Mouse (Mus musculus): ENCODE measurements around the gene Usp4. TPM values are rescaled to one million over a fixed set of nuclear protein-coding genes. Genes with fewer than 3 reads are reported as not detected.

Usp4 gene
- total RNA-seq, 2 experiments from 2014 or later: 102 to 108 TPM

GRCm38 (mm10) chr9:108341139-108341475, 6.5 kb upstream of the Usp4 start:
- DNase-seq (ENCODE audit: extremely low spot score in 1 of 2, low spot score in 1 of 2): no peak

GRCm38 (mm10) chr9:108341801-108342200, 5.9 kb upstream of the Usp4 start:
- no peak for DNase-seq (ENCODE audit: extremely low spot score in 1 of 2, low spot score in 1 of 2)

DNA sequence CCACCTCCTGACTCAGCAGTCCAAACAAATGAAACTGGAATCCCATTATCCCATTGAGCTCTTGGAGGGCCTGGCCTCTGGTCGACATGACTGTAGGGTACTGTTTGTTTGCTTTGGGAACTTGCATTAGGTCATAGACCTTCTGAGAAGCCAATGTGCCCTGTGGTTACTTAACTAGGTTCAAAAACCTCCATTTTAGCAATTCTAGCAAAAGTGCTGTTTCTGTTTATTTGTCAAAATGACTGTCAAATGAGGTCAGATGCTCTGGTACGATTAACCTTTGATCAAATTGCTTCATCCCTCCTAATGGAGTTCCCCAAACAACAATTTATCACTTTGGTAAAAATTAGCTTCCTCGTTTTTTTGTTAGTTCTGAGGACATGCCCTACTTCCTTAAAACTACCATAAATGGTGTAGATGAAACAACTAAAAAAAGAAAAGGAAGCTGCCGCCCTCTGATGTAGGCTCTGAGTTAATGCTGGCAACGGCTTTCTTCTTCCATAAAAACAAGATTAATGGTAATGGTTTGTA, 5.3 kb upstream of the Usp4 start:
- DNase-seq (ENCODE audit: extremely low spot score in 1 of 2, low spot score in 1 of 2): no peak

DNA sequence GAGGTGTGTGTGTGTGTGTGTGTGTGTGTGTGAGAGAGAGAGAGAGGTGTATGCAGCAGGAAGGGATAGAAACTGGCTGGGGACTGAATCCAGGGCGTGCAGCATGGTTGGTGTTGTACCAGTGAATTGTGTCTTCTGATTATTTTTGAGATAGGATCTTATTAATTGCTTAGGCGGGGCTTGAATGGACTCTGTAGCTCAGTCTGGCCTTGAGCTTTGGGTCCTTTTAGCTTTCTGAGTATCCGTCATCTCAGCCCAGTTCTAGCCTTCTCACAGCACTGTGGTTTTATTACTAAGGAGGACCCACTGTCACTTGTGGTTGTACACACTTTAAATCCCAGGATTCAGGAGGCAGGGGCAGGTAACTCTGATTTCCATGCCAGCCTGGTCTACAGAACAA, 4.3 kb upstream of the Usp4 start:
- no peak for DNase-seq (ENCODE audit: extremely low spot score in 1 of 2, low spot score in 1 of 2)

GRCm38 (mm10) chr9:108343835-108344234, 3.8 kb upstream of the Usp4 start:
- DNase-seq (ENCODE audit: extremely low spot score in 1 of 2, low spot score in 1 of 2): no peak

DNA sequence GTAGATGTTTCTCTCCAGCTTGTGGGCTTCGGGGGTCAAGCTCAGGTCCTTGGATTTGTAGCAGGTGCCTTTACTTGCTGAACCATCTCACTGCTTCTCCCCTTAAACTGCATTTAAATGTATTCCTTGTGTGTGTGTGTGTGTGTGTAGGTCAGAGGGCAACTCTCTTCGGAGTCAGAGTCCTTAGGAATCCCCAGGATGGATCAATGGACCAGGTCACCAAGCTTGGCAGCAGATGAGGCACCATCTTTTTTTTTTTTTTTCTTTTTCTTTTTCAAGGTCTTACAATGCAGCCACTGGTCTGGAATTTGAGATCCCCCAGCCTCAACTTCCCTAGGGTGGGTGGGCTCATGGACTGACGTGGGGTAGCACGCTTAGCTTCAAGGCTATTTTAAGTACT, 3.2 kb upstream of the Usp4 start:
- no peak for DNase-seq (ENCODE audit: extremely low spot score in 1 of 2, low spot score in 1 of 2)

DNA sequence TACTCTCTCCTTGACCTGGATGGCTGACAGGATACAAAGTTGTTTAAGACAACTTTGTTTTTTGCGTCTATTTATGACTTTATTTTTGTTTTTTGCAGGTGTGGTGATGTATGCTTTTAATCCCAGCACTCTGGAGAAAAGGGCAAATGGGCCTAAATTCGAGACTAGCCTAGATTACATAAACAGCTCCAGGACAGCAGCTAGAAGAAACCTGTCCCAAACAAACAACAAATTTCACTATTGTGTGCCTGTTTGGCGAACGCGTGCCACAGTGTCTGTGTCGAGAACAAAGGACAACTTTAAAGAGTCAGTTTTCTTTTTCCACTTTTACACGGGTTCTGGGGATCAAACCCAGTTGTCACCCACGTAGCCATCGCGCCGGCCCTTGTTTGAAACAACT, 629 bp upstream of the Usp4 start:
- no peak for DNase-seq (ENCODE audit: extremely low spot score in 1 of 2, low spot score in 1 of 2)

GRCm38 (mm10) chr9:108348290-108348680, 632 bp downstream of the Usp4 start:
- DNase-seq (ENCODE audit: extremely low spot score in 1 of 2, low spot score in 1 of 2): no peak

- DNase-seq (ENCODE audit: extremely low spot score in 1 of 2, low spot score in 1 of 2): no peak
These were observed 2.1 kb downstream of the Usp4 start for GRCm38 (mm10) chr9:108349727-108350126.

GRCm38 (mm10) chr9:108378234-108378633, 30.6 kb downstream of the Usp4 start:
- DNase-seq (ENCODE audit: extremely low spot score in 1 of 2, low spot score in 1 of 2): no peak

GRCm38 (mm10) chr9:108378736-108379135, 31.1 kb downstream of the Usp4 start:
- DNase-seq (ENCODE audit: extremely low spot score in 1 of 2, low spot score in 1 of 2): no peak

DNA sequence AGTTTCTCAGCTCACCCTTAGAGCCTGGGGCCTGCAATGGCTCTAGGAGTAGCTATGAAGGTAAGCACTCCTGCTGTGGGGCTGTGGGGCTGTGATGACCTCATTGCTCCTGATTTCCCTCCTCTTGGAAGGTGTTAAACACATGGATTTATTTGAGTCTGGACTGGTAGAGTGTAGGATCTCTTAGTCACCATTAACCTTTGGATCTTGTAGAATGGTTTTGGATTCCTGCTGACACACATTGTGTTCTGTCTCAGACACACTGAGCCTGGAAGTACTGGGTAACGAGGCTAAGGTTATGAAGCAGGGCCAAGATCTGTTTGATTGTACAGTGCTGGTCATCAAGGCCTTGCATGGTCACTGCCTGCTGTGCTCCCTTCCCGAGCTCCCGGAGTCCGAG, 31.6 kb downstream of the Usp4 start:
- no peak for DNase-seq (ENCODE audit: extremely low spot score in 1 of 2, low spot score in 1 of 2)

- no peak for DNase-seq (ENCODE audit: extremely low spot score in 1 of 2, low spot score in 1 of 2)
These were observed 33.7 kb downstream of the Usp4 start for GRCm38 (mm10) chr9:108381382-108381781.

GRCm38 (mm10) chr9:108385006-108385405, 37.4 kb downstream of the Usp4 start:
- no peak for DNase-seq (ENCODE audit: extremely low spot score in 1 of 2, low spot score in 1 of 2)

GRCm38 (mm10) chr9:108386816-108387215, 39.2 kb downstream of the Usp4 start:
- DNase-seq (ENCODE audit: extremely low spot score in 1 of 2, low spot score in 1 of 2): no peak

- DNase-seq (ENCODE audit: extremely low spot score in 1 of 2, low spot score in 1 of 2): no peak
These were observed 40.9 kb downstream of the Usp4 start for GRCm38 (mm10) chr9:108388601-108389000.

DNA sequence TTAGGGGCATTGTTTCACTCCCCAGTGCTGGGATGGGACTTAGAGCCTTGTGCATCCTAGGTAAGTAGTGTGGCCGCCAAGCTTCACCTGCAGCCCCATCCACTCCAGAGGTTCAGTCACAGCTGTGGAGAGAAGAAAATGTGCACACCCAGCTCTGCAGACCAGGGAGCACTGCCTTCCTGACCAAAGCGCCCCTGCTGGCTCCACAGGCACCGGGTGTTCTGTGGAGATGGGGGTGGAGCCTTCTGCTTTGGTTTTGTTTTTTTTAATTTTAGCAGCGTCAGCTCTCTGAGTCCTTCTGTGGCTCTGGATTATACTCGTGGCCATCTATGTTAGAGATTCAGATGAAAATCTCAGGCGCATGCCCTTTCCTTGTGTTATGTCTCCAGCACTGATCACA, 41.6 kb downstream of the Usp4 start:
- DNase-seq (ENCODE audit: extremely low spot score in 1 of 2, low spot score in 1 of 2): no peak

DNA sequence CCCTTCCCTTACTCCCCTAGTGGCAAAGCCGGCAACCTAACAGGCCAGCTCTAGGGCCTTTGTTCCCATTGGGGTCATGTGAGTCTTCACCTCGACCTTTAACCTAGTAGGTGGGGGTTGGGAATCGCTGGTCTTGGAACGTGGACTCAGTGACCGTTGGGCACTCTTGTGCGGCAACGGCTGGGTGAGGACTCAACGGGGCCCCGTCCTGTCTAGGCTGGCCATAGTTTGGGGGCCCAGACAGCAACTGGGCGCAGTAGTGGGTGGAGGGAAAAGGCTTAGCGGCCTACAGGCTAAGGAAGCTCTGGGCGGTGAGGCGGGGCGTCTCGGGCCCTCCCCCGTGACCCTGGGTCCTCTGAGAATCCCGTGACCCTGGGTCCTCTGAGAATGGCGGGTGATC, 45.0 kb downstream of the Usp4 start, which contains the start of gene 1700102P08Rik:
Gene 1700102P08Rik (plus strand): TSS at position 130 of the 400 bp plus-strand sequence.
- DNase-seq (ENCODE audit: extremely low spot score in 1 of 2, low spot score in 1 of 2): no peak

GRCm38 (mm10) chr9:108394191-108394590, 46.5 kb downstream of the Usp4 start:
- no peak for DNase-seq (ENCODE audit: extremely low spot score in 1 of 2, low spot score in 1 of 2)

- no peak for DNase-seq (ENCODE audit: extremely low spot score in 1 of 2, low spot score in 1 of 2)
These were observed 47.8 kb downstream of the Usp4 start for GRCm38 (mm10) chr9:108395427-108395826.

GRCm38 (mm10) chr9:108398324-108398723, 50.7 kb downstream of the Usp4 start:
- DNase-seq (ENCODE audit: extremely low spot score in 1 of 2, low spot score in 1 of 2): no peak

GRCm38 (mm10) chr9:108401186-108401960, 53.7 kb downstream of the Usp4 start:
- peak; percentile 27 to 51 for DNase-seq (ENCODE audit: extremely low spot score in 1 of 2, low spot score in 1 of 2)

All from layer of hippocampus, postnatal 25 days (tissue).